Mouse (Mus musculus) limb, embryonic 14.5 days (tissue): Measurements from ENCODE around the gene Ppfia3. TPM values are rescaled to one million over a fixed set of nuclear protein-coding genes. Genes with fewer than 3 reads are reported as not detected.

Experiments
- ATAC-seq: fragments of 200-750 bp; cut with Nextera tagmentation; 2 replicates; pipeline ENCODE4 v1.8.0; 2017; ENCODE audit warnings: low read depth, moderate number of reproducible peaks, moderate TSS enrichment; ENCODE audit not compliant: low FRiP score
- DNase-seq: peaks from one replicate; pipeline ENCODE4 v3.0.0-alpha.2; 2015; ENCODE audit warnings: low spot score
- H3K27ac ChIP-seq: fragments of 300-500 bp; sonication (generic); replicated peaks from 2 replicates; pipeline ENCODE4 v1.5.1; 2014; ENCODE audit warnings: low read depth, mild to moderate bottlenecking, low read length, moderate library complexity, mixed read lengths
- H3K27me3 ChIP-seq: fragments of 300-500 bp; sonication (generic); 2 replicates; pipeline ENCODE4 v1.6.1; 2014; ENCODE audit warnings: low read length, mixed read lengths; ENCODE audit not compliant: control insufficient read depth, insufficient read depth
- H3K36me3 ChIP-seq: fragments of 300-500 bp; sonication (generic); 2 replicates; pipeline ENCODE4 v1.6.1; 2014; ENCODE audit warnings: mild to moderate bottlenecking, low read length, moderate library complexity, mixed read lengths; ENCODE audit not compliant: control insufficient read depth, insufficient read depth
- H3K4me1 ChIP-seq: fragments of 300-500 bp; sonication (generic); 2 replicates; pipeline ENCODE4 v1.6.1; 2014; ENCODE audit warnings: antibody characterized with exemption, low read length, mixed read lengths; ENCODE audit not compliant: control insufficient read depth, insufficient read depth
- H3K4me2 ChIP-seq: fragments of 300-500 bp; sonication (generic); replicated peaks from 2 replicates; pipeline ENCODE4 v1.6.1; 2014; ENCODE audit warnings: low read depth, mild to moderate bottlenecking, low read length, moderate library complexity; ENCODE audit not compliant: severe bottlenecking
- H3K4me3 ChIP-seq: fragments of 300-500 bp; sonication (generic); replicated peaks from 2 replicates; pipeline ENCODE4 v1.5.1; 2014; ENCODE audit warnings: low read length
- H3K9ac ChIP-seq: fragments of 300-500 bp; sonication (generic); 2 replicates; pipeline ENCODE4 v1.6.1; 2014; ENCODE audit warnings: mild to moderate bottlenecking, low read depth, low read length, moderate library complexity; ENCODE audit not compliant: severe bottlenecking
- H3K9me3 ChIP-seq: fragments of 300-500 bp; sonication (generic); 2 replicates; pipeline ENCODE4 v1.6.1; 2016; ENCODE audit warnings: low read length; ENCODE audit not compliant: control insufficient read depth
- POLR2A ChIP-seq: fragments of 200-500 bp; IDR thresholded peaks from 2 replicates; pipeline ENCODE4 v1.8.0; 2012; ENCODE audit warnings: inconsistent platforms, mild to moderate bottlenecking, moderate library complexity, borderline replicate concordance; ENCODE audit not compliant: insufficient read depth, insufficient read length; ENCODE audit errors: extremely low read depth
- WGBS: fragments of 180-500 bp; shearing (Covaris S2); extraction: QIAGEN DNeasy Blood & Tissue Kit; methylation state at CpG from one replicate; pipeline ENCODE4 v1.1.7; 2014; 5-methylcytosine and 5-hydroxymethylcytosine counted together
- polyA plus RNA-seq, 2 experiments: library from polyadenylated mRNA; depleted of rRNA in 1 of 2; stranded (reverse) in 1 of 2; unstranded in 1 of 2; fragments of >200 nt; fragmentation: Nextera tagmentation in 1 of 2; extraction: Ambion mirVana in 1 of 2; gene quantifications; 2 replicates each; pipeline versions ENCODE4 v1.2.1 to v1.2.3; 2012 to 2014

Ppfia3 gene
- polyA plus RNA-seq, 2 experiments: 9.0 to 12.3 TPM

- TF ChIP-seq POLR2A: no peak
- H3K9ac ChIP-seq: peak overlapping the region; percentile 22; the same call in 1 of the 2 replicates
- DNase-seq: no peak
- H3K9me3 ChIP-seq: no peaks in the 10 kb centered on the region
- peaks cover 46% of the 10 kb centered on the region for H3K27me3 ChIP-seq
- H3K27ac ChIP-seq: no peak overlapping the region
- H3K4me3 ChIP-seq: peak overlapping the region; percentile 42
- H3K36me3 ChIP-seq: no peaks in the 10 kb centered on the region
- H3K4me2 ChIP-seq: peak overlapping the region; percentile 61
- ATAC-seq: no peak
- 1% methylated on average over 97 of the region's 114 CpGs for WGBS
- H3K4me1 ChIP-seq: peaks cover 3% of the 10 kb centered on the region; the same call in 1 of the 2 replicates
These were observed 39.6 kb upstream of the Ppfia3 start for GRCm38 (mm10) chr7:45406157-45407156.

- Histone ChIP-seq H3K27ac (no peak within 1 kb of the TSS), H3K27me3 (peaks cover 36% of the 10 kb centered on the region), H3K9me3 (no peaks in the 10 kb centered on the region), H3K9ac (peak within 1 kb of the TSS; percentile 22; the same call in 1 of the 2 replicates), H3K4me1 (peaks cover 3% of the 10 kb centered on the region; the same call in 1 of the 2 replicates), H3K4me3 (peak within 1 kb of the TSS; percentile 42), H3K36me3 (no peaks in the 10 kb centered on the region), H3K4me2 (peak within 1 kb of the TSS; percentile 61)
- ATAC-seq (0 out of 2 replicates have a peak, but pooled peaks have one; percentile 61), DNase-seq (peak; percentile 40)
- no peak for TF ChIP-seq POLR2A
- WGBS: 11% methylated on average over 28 of the region's 28 CpGs
These were observed 38.6 kb upstream of the Ppfia3 start, which contains the start of gene Kcna7 for GRCm38 (mm10) chr7:45405091-45406075. Gene Kcna7 (plus strand): TSS chr7:45405653.

- no peak for TF ChIP-seq POLR2A
- Histone ChIP-seq H3K4me1 (peaks cover 3% of the 10 kb centered on the region; the same call in 1 of the 2 replicates), H3K4me3 (no peak overlapping the region), H3K27me3 (peaks cover 35% of the 10 kb centered on the region), H3K36me3 (no peaks in the 10 kb centered on the region), H3K9ac (no peak overlapping the region), H3K9me3 (no peaks in the 10 kb centered on the region), H3K4me2 (no peak overlapping the region), H3K27ac (no peak overlapping the region)
- WGBS: 45% methylated on average over 6 of the region's 6 CpGs
- ATAC-seq (no peak), DNase-seq (peak; percentile 51)
These were observed 36.9 kb upstream of the Ppfia3 start for GRCm38 (mm10) chr7:45403532-45404261.

DNA sequence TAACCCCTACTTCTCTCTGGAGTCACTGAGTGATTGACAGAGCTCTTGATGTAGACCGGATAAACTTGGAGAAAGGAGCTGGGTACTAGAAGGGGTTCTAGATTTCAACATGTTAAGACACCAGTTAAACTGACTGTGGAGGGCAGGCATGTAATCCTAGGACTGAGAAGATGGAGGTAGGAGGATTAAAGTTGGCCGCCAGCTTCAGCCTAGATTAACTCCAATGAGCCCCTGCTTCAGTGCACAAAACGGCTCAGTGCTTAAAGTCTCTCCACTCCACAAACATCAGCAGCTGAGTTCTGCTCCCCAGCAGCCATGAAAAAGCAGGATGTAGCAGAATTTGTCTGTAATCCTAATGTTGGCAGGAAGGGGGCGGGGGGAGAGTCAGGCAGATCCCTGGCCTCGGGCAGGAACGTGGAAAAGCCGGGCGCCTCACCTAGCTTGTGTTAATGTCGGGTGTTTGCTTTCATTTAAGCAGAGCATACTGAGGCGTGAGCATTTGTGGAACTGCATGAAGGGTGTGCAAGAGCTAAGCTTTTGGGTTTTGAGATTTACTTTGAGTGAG lies 34.8 kb upstream of the Ppfia3 start:
- 70% methylated on average over 10 of the region's 10 CpGs for WGBS
- H3K9ac ChIP-seq: no peak overlapping the region
- H3K4me3 ChIP-seq: no peak overlapping the region
- ATAC-seq (no peak), DNase-seq (no peak)
- H3K36me3 ChIP-seq: no peaks in the 10 kb centered on the region
- no peak for TF ChIP-seq POLR2A
- peaks cover 3% of the 10 kb centered on the region; the same call in 1 of the 2 replicates for H3K4me1 ChIP-seq
- no peaks in the 10 kb centered on the region for H3K9me3 ChIP-seq
- H3K4me2 ChIP-seq: no peak overlapping the region
- no peak overlapping the region for H3K27ac ChIP-seq
- H3K27me3 ChIP-seq: peaks cover 14% of the 10 kb centered on the region
